Comparison of ENCODE assay signal across 9 mouse cellular contexts in genomic region chr11:74634490-74635275, GRCm38 (mm10). TPM values are rescaled to one million over a fixed set of nuclear protein-coding genes. Genes with fewer than 3 reads are reported as not detected.
DNase-seq lines count a peak whose midpoint lies in the region; ATAC-seq lines count a peak whose summit lies in the region.
"Had no signal": no experiment of that assay in that cellular context is flagged by ENCODE, and none has a peak within 500 bp of the region (broad histone marks: within the 10 kb centered on the region; RNA-seq: fewer than 3 reads in every experiment).

No protein-coding gene starts in this region.

- no peaks in the 10 kb centered on the region for H3K36me3 ChIP-seq in midbrain, embryonic 14.5 days (ENCODE audit: control insufficient read depth, insufficient read depth, low read length)
- H3K36me3 ChIP-seq in midbrain, embryonic 13.5 days: no peaks in the 10 kb centered on the region
- no peaks in the 10 kb centered on the region for H3K36me3 ChIP-seq in limb, embryonic 10.5 days
- H3K36me3 ChIP-seq: heart, embryonic 13.5 days had no signal

- 0 out of 2 replicates have a peak, but pooled peaks cover 4% of the 10 kb centered on the region for H3K27me3 ChIP-seq in midbrain, embryonic 14.5 days (ENCODE audit: control insufficient read depth, insufficient read depth, low read length)
- H3K27me3 ChIP-seq in midbrain, embryonic 13.5 days: peaks cover 12% of the 10 kb centered on the region
- H3K27me3 ChIP-seq in limb, embryonic 10.5 days (ENCODE audit: low read depth, poor library complexity, severe bottlenecking): peaks cover 32% of the 10 kb centered on the region

- H3K9me3 ChIP-seq in midbrain, embryonic 14.5 days (ENCODE audit: control insufficient read depth, low read length): no peaks in the 10 kb centered on the region
- no peaks in the 10 kb centered on the region for H3K9me3 ChIP-seq in midbrain, embryonic 13.5 days
- no peaks in the 10 kb centered on the region for H3K9me3 ChIP-seq in limb, embryonic 10.5 days (replicated peaks)
- H3K9me3 ChIP-seq: heart, embryonic 13.5 days had no signal

- peaks cover 14% of the 10 kb centered on the region for H3K4me1 ChIP-seq in midbrain, embryonic 14.5 days (ENCODE audit: control insufficient read depth, insufficient read depth, low read length)
- peaks cover 22% of the 10 kb centered on the region for H3K4me1 ChIP-seq in midbrain, embryonic 13.5 days (replicated peaks)
- H3K4me1 ChIP-seq in limb, embryonic 10.5 days: peaks cover 24% of the 10 kb centered on the region

- intact Hi-C loops in heart, postnatal 10 days (cut with DNase I): no loop called here

- no peak overlapping the region for H3K9ac ChIP-seq in midbrain, embryonic 14.5 days (replicated peaks; ENCODE audit: low read length)
- H3K9ac ChIP-seq in midbrain, embryonic 13.5 days (replicated peaks): no peak overlapping the region
- H3K9ac ChIP-seq: heart, embryonic 13.5 days had no signal

- H3K27ac ChIP-seq in midbrain, embryonic 14.5 days (replicated peaks; ENCODE audit: low read depth, low read length): no peak overlapping the region
- H3K27ac ChIP-seq in midbrain, embryonic 13.5 days: no peak overlapping the region
- H3K27ac ChIP-seq in limb, embryonic 10.5 days: no peak overlapping the region
- H3K27ac ChIP-seq: heart, embryonic 13.5 days had no signal

- no peak for ATAC-seq in midbrain, embryonic 14.5 days (ENCODE audit: low FRiP score, low TSS enrichment)
- no peak for ATAC-seq in midbrain, embryonic 13.5 days
- no peak for ATAC-seq in frontal cortex, adult (ENCODE audit: low TSS enrichment)

- WGBS in midbrain, embryonic 14.5 days: 66% methylated on average over 5 of the region's 5 CpGs
- WGBS in midbrain, embryonic 13.5 days: 64% methylated on average over 5 of the region's 5 CpGs
- WGBS in limb, embryonic 10.5 days: 59% methylated on average over 5 of the region's 5 CpGs

- H3K4me3 ChIP-seq in midbrain, embryonic 14.5 days (replicated peaks; ENCODE audit: low read depth, low read length): no peak overlapping the region
- H3K4me3 ChIP-seq in midbrain, embryonic 13.5 days (replicated peaks): no peak overlapping the region
- no peak overlapping the region for H3K4me3 ChIP-seq in limb, embryonic 10.5 days
- H3K4me3 ChIP-seq: heart, embryonic 13.5 days had no signal

- H3K4me2 ChIP-seq in midbrain, embryonic 14.5 days (ENCODE audit: low read length): no peak overlapping the region
- H3K4me2 ChIP-seq in midbrain, embryonic 13.5 days (replicated peaks): no peak overlapping the region
- H3K4me2 ChIP-seq: heart, embryonic 13.5 days had no signal

- DNase-seq in midbrain, embryonic 14.5 days: peak; percentile 91
- peak; percentile 90 for DNase-seq in NIH3T3 (ENCODE audit: low read depth)
- peak; percentile 76 for DNase-seq in cerebellum, adult 8-10 months
- DNase-seq in heart, postnatal 10 days: peak; percentile 76 to 82
- peak; percentile 74 for DNase-seq in limb, embryonic 10.5 days (ENCODE audit: low spot score)
- peak; percentile 60 for DNase-seq in retina, adult 2 months (ENCODE audit: low read depth, low spot score)

RNA-seq across cellular contexts. Expression of gene Cluh, which starts 14.6 kb away (rescaled TPM):
- polyA plus RNA-seq in midbrain, embryonic 14.5 days (2014; fragmentation: Nextera tagmentation; extraction: Ambion mirVana): 13.7 and 14.4 TPM in 2 replicates
- 12.7 and 14.2 TPM in 2 replicates for polyA plus RNA-seq in midbrain, embryonic 13.5 days (2015; fragmentation: Nextera tagmentation; extraction: Ambion mirVana)
- total RNA-seq in heart, postnatal 10 days (2021): 100 to 1,000 TPM; 234 to 237 TPM
- polyA plus RNA-seq in limb, embryonic 10.5 days (2016; fragmentation: Nextera tagmentation; extraction: Ambion mirVana): 32.8 and 36.6 TPM in 2 replicates

RNA-seq across cellular contexts. Expression of gene Ccdc92b, which starts 15.3 kb away (rescaled TPM):
- 3.8 and 4.2 TPM in 2 replicates for polyA plus RNA-seq in midbrain, embryonic 14.5 days (2014; fragmentation: Nextera tagmentation; extraction: Ambion mirVana)
- polyA plus RNA-seq in midbrain, embryonic 13.5 days (2015; fragmentation: Nextera tagmentation; extraction: Ambion mirVana): 1.7 and 1.8 TPM in 2 replicates
- total RNA-seq in heart, postnatal 10 days (2021): under 1 TPM; 0.45 to 0.52 TPM
- 0.24 and 0.51 TPM in 2 replicates for polyA plus RNA-seq in limb, embryonic 10.5 days (2016; fragmentation: Nextera tagmentation; extraction: Ambion mirVana)

RNA-seq across cellular contexts. Expression of gene Rap1gap2, which starts 24.0 kb away (rescaled TPM):
- polyA plus RNA-seq in midbrain, embryonic 14.5 days (2014; fragmentation: Nextera tagmentation; extraction: Ambion mirVana): 9.2 and 10.6 TPM in 2 replicates
- 7.3 and 10.4 TPM in 2 replicates for polyA plus RNA-seq in midbrain, embryonic 13.5 days (2015; fragmentation: Nextera tagmentation; extraction: Ambion mirVana)
- 10 to 100 TPM; 62.1 to 64.6 TPM for total RNA-seq in heart, postnatal 10 days (2021)
- polyA plus RNA-seq in limb, embryonic 10.5 days (2016; fragmentation: Nextera tagmentation; extraction: Ambion mirVana): 0.34 and 0.55 TPM in 2 replicates
